Mouse (Mus musculus) CH12.LX (cell line): ENCODE measurements at regions not wholly inside any gene's neighbourhood (a gene's known extent, or its start where the extent isn't known, plus 50 kb on each side); places are given as distances from the start of the nearest gene placed in this dataset.

Experiments
- CTCF ChIP-seq, 2 experiments: IDR thresholded peaks in 1 of 2; conservative IDR thresholded peaks in 1 of 2; 2 replicates each; pipeline ENCODE4 v1.5.1; 2011 to 2012; ENCODE audit warnings: low read depth in 2 of 2, low read length in 2 of 2, improper control_type of control experiment in 1 of 2, inconsistent platforms in 1 of 2, mild to moderate bottlenecking in 1 of 2, moderate library complexity in 1 of 2
- ELF1 ChIP-seq: IDR thresholded peaks from 2 replicates; pipeline ENCODE4 v1.6.1; 2014; ENCODE audit warnings: low read depth, mild to moderate bottlenecking, inconsistent platforms, low read length, improper control_type of control experiment
- EP300 ChIP-seq: IDR thresholded peaks from 2 replicates; pipeline ENCODE4 v1.6.1; 2011; ENCODE audit warnings: low read length, improper control_type of control experiment
- ETS1 ChIP-seq: conservative IDR thresholded peaks from 2 replicates; pipeline ENCODE4 v1.6.1; 2012; ENCODE audit warnings: low read depth, mild to moderate bottlenecking, inconsistent platforms, low read length, improper control_type of control experiment, moderate library complexity
- HCFC1 ChIP-seq: IDR thresholded peaks from 2 replicates; pipeline ENCODE4 v1.6.1; 2012; ENCODE audit warnings: low read depth, mild to moderate bottlenecking, inconsistent platforms, low read length, improper control_type of control experiment
- JUND ChIP-seq: conservative IDR thresholded peaks from 2 replicates; pipeline ENCODE4 v1.6.1; 2011; ENCODE audit warnings: low read depth, low read length, improper control_type of control experiment
- KAT2A ChIP-seq: IDR thresholded peaks from 2 replicates; pipeline ENCODE4 v1.6.1; 2012; ENCODE audit warnings: low read length, improper control_type of control experiment, inconsistent platforms; ENCODE audit not compliant: insufficient replicate concordance
- MAFK ChIP-seq: IDR thresholded peaks from 2 replicates; pipeline ENCODE4 v1.6.1; 2011; ENCODE audit warnings: low read length, improper control_type of control experiment; ENCODE audit not compliant: insufficient replicate concordance
- MAX ChIP-seq: IDR thresholded peaks from 2 replicates; pipeline ENCODE4 v1.6.1; 2011; ENCODE audit warnings: low read length, improper control_type of control experiment
- MEF2A ChIP-seq: IDR thresholded peaks from 2 replicates; pipeline ENCODE4 v1.6.1; 2014; ENCODE audit warnings: low read depth, mild to moderate bottlenecking, inconsistent platforms, low read length, improper control_type of control experiment, borderline replicate concordance
- POLR2A ChIP-seq: IDR thresholded peaks from 2 replicates; pipeline ENCODE4 v1.6.1; 2011; ENCODE audit warnings: low read depth, mild to moderate bottlenecking, improper control_type of control experiment, low read length
- USF1 ChIP-seq: IDR thresholded peaks from 2 replicates; pipeline ENCODE4 v1.6.1; 2014; ENCODE audit warnings: low read depth, mild to moderate bottlenecking, inconsistent platforms, low read length, improper control_type of control experiment
- ZC3H11A ChIP-seq: IDR thresholded peaks from 2 replicates; pipeline ENCODE4 v1.6.1; 2012; ENCODE audit warnings: low read depth, mild to moderate bottlenecking, inconsistent platforms, low read length, improper control_type of control experiment
- ZNF384 ChIP-seq: IDR thresholded peaks from 2 replicates; pipeline ENCODE4 v1.6.1; 2012; ENCODE audit warnings: low read depth, low read length, improper control_type of control experiment, inconsistent platforms

DNA sequence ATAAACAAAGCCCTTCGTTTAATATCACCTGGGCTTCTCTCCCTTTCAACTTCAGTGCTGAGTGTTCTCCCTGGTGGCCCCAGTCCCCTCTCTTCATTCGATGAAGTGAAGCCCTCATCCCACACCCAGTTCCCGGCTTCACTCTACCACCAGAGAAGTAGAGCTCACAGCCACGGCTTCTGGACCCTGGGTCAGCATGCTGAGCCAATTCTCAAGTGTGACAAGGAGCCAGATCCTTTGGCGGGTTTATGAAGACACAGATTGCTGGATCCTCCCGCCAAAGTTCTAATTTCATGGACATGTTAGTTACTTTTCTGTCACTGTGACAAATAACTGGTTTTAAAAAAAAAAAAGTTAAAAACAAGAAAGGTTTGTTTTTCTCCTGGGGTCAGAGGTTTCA lies 76.7 kb upstream of the Srsf6 start:
- TF ChIP-seq MAFK (no peak), CTCF (conservative IDR thresholded peaks at IDR 0.05 in 1 of 2, IDR thresholded peaks at IDR 0.05 in 1 of 2; ENCODE audit: low read depth in 2 of 2, low read length in 2 of 2) (no peak), POLR2A (no peak), ELF1 (no peak), MEF2A (no peak), EP300 (no peak), ZNF384 (no peak), ETS1 (no peak), MAX (no peak), HCFC1 (no peak), USF1 (no peak), ZC3H11A (no peak), JUND (no peak), KAT2A (no peak)
